Mouse (Mus musculus) frontal cortex, postnatal 10 days (tissue): ENCODE measurements around the gene Isg20l2.
"Not testable (repeated sequence)": the region's sequence is repeated elsewhere in the genome, so short reads cannot be mapped to it uniquely, and the experiment has no call there.

ENCODE experiments used
- DNase-seq, 2 experiments: peaks; one replicate each; pipeline ENCODE4 v3.0.0; 2022; ENCODE audit warnings: low spot score in 2 of 2, mixed read lengths in 1 of 2

Gene Isg20l2

GRCm38 (mm10) chr3:87930078-87930795, at the start of gene Isg20l2, which contains the start of gene Rrnad1:
Gene Isg20l2 (plus strand): TSS chr3:87930314.
Gene Rrnad1 (minus strand): TSS chr3:87930717.
- DNase-seq = peak; percentile 94 to 98

DNA sequence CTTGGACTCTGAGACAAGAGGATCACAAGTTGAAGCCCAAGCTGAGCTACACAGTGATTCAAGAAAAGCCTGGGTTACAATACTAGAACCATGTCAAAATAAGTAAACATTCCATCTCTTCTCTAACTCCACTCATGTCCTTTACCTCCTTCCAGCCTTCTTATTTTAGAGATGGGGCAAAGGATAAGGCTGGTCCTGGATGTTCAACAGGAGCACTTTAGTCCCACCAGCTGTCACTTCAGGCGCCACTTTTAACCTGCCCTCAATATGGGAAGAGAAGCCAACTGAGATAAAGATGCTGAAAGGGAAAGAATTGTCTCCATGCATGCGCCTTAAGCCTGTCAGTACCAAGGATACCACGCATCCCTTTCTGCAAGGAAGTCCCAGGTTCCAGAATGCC, 45.8 kb upstream of the Isg20l2 start:
- no peak for DNase-seq

DNA sequence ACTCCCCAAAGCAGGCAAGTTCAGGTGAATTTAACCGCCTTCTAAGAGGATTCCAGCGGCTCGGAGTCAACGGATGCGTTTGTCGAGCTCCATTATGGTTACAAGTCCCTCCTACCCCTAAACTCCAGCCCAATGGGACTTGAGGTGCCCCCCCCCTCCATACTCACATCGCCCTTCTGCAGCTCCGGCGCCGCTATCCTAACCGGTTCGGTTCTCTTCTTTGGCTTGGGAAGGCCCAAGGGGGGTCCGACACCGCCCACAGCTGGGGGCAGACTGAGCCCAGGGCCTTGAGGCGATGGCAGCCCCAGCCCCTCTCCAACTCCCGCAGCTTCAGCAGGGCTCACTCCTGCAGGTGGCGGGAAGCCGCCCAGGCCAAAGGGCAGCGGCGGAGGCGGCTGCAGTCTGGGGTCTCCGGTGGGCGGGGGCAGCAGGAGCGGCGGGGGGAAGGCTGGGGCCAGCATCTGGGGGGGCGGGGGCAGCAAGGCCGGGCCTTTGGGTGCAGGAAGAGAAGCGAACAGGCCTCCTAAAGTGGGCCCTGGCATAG, 45.3 kb upstream of the Isg20l2 start:
- DNase-seq = peak; percentile 56 to 57

DNA sequence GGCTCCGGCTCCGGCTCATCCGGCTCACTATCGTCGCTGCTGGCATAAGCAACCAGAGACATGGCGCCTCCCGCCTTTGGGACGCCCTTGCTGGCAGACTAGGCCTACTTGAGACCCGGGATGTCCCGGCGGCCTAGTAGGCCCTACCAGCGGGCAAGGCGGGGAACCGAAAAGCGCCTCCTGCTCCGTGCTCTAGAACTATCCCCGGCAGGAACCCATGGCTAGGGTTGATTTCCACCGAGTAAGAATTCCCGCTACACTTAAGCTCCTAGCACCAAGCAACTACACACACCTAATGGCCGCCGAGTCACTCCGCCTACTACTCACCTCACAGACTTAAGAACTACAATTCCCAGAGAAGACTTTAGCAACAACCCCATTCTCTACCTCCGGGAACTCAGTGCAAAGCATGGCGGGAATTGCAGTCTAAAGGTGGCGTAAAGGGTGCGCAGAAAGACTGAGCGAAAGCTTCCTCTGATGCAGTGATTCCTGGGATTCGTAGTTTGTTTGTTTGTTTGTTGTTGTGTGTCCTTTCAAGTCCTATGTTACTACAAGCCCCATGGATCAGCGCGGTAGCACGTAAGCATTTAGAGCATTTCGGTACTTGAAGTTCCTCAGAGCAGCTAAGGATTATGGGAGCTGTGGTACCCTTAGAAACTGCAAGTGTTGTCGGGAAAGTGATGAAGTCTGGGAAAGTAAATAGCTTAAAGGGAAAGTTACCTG, 44.7 kb upstream of the Isg20l2 start, which contains the start of gene Prcc:
Gene Prcc (minus strand): TSS at position 328 of the 723 bp plus-strand sequence.
- DNase-seq = peak; percentile 90 to 96

- peak in 1 of 2 experiments; percentile 57 for DNase-seq
These were observed 44.1 kb upstream of the Isg20l2 start for GRCm38 (mm10) chr3:87886004-87886365.

DNA sequence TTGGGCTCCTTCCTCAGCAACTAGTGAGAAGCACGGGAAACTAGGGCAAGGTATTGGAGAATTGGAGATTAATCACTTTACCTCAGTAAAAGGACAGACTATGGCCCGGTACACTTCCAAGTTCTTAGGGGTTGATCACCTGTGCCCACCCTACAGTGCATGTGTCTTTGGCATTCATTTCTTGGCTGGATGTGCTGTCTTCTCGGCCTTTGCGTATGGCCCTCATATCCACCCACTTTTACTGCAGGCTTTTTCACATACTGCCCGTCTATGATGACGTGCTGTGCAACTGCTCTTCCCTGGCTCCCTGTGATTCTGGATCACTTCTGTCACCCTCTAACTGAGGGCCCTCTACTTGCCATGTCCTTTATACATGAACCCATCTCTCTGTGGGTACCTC, 43.7 kb upstream of the Isg20l2 start:
- DNase-seq = no peak

- DNase-seq = not testable (repeated sequence)
These were observed 42.7 kb upstream of the Isg20l2 start for GRCm38 (mm10) chr3:87887400-87887799.

DNA sequence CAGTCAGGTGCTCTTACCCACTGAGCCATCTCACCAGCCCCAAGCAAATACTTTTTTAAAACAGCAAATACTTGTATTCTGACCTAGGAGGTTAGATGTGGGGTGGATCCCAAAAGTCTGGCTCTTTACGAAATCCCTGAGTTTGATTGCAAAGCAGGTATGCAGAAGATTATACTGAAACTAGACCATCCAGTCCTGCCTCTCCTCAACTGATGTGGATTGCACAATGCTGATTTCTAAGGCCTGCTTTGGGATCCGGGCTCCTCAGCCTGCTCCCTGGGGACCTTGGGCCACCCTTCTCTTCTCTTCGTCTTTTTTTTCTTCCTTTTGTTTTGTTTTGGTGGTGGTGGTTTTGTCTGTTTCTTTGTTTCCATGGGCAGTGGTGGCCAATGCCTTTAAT, 38.6 kb upstream of the Isg20l2 start:
- DNase-seq = no peak

DNA sequence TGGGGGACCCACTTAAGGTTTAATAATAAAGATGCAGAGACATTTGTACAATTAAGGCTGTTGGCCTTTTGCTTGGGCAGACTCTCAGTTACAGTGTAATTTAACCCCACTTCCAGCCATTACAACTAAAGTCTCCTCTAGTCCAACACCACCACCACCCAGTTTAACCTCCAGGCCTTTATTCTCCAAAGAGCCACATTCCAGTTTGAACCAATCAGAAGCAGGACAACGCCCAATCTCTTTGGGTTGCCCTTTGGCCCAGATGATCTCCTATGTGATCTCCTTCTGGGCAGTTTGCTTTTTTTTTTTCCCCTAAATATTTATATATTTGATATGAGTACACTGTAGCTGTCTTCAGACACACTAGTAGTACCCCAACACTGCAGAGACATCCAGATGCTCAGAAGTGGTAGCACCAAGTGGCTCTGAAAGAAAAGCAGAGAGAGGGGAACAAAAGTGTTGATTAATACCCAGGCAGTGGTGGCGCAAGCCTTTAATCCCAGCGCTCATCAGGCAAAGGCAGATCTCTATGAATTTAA, 36.7 kb upstream of the Isg20l2 start:
- no peak for DNase-seq

DNA sequence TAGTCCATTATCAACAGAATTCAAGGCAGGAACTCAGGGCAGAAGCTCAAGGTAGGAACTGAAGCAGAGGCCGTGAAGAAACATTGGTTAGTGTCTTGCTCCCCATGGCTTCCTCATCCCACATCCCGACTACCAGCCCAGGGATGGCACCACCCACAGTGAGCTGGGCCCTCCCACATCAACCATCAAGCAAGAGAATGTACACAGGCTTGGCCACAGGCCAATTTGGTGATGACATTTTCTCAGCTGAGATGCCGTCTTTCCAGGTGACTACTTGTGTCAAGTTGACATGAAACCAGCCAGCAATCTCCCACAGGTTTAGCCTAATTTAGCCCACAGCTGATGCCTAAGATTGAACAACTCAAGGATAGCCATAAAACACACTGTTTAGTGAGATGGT, 30.8 kb upstream of the Isg20l2 start:
- no peak for DNase-seq

DNA sequence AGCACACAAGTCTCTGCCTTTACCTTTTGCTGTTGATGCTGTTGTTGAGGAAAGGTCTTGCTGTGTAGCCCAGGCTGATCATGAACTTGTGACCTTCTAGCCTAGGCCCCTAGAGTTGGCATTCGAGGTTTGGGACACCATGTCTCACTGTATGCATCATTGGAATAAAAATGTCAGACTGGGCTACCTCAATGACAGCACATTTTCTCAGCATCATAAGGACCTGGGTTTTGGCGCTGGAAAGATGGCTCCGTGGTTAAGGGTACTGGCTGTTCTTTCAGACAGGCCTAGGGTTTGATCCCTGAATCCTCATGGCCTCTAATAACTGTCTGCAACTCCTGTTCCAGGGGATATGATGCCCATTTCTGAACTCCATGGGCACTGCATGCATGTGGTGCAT, 30.3 kb upstream of the Isg20l2 start:
- no peak for DNase-seq

- no peak for DNase-seq
These were observed 29.0 kb upstream of the Isg20l2 start for GRCm38 (mm10) chr3:87901036-87901624.

- DNase-seq = not testable (repeated sequence)
These were observed 28.2 kb upstream of the Isg20l2 start for GRCm38 (mm10) chr3:87901959-87902358.

DNA sequence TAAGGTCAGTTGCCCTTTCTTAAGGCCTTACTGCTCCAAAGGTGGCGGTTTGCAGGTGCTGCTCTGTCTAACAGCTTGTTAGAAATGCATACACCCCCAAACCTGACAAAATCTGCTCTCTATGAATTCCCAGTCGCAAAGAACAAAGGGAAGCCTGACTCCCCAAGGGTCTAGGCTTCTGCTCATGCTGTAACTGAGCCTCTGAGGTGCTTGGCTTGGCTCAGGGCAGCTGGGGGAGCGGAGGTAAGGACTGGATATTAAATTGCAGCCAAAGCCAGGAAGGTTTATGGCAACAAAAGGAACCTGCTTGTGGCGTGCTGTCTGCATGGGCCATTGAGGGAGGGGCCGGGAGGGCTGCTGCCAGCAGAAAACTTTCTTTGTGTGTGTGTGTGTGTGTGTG, 26.3 kb upstream of the Isg20l2 start:
- DNase-seq = no peak

DNA sequence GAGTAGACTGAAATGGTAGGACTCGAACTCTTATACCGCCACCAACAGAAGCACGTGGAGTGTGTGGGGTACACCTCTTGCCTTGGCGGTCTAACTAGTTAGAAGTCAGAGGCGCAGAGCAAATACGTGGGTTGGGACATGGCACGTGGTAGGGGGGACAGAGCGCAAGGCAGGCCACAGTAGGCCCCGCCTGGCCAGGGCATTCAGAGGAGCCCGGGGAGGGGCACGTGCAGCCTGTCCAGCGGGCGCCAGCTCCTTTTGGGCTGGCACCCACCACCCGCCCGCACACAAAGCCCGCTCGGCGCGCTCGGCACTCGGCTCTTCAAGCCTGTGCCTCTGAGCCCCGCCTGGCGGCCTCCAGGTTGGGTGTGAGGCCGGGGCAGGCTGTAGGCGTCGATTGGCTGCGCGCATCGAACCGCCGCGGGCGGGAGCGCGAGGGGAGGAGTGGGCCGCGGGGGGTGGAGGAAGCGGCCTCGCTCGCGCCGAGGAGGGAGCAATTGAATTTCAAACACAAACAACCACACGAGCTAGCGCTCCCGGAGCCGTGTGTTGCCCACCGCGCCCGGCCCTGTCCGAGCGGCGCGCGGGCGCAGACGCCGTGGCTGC, 24.1 kb upstream of the Isg20l2 start, which contains the start of gene Hdgf:
Gene Hdgf (plus strand): TSS at position 442 of the 606 bp plus-strand sequence.
- peak; percentile 94 for DNase-seq

DNA sequence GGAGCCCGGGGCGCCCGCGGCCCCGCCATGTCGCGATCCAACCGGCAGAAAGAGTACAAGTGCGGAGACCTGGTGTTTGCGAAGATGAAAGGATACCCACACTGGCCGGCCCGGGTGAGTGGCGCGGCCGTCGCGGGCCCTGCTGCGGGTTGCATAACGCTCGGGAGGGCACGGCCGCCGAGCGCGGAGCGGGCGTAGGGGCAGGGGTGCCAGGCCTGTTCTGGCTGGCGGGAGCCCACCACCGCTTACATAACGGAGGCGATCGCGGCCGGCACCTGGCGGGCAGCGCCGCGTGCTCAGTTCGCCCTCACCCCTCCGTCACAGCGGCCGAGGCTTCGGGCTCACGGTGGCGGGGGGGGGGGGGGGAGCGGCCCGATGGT, 23.5 kb upstream of the Isg20l2 start:
- DNase-seq = peak in 1 of 2 experiments; percentile 57

- no peak for DNase-seq
These were observed 22.9 kb upstream of the Isg20l2 start for GRCm38 (mm10) chr3:87906981-87907857.

DNA sequence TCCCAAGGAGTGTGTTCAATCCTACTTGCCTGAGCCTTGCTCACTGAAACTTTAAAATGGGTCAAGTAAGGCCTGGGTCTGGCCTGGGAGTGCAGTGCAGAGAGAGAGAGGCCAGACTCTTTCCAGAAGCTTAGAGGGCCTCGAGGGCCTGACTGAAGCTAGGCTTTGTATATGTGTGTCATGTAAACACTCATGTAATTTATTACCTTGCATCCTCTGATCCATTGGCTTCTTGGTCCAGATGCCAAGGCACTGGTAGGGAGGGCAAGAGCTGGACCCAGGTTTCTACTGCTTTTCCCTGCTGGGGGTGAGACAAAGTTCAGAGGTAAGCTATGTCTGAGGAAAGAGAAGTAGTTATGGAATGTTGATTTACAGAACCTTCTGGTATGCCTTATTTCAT, 22.2 kb upstream of the Isg20l2 start:
- DNase-seq = no peak

GRCm38 (mm10) chr3:87909381-87909780, 20.7 kb upstream of the Isg20l2 start:
- DNase-seq = no peak

GRCm38 (mm10) chr3:87909874-87910273, 20.2 kb upstream of the Isg20l2 start:
- DNase-seq = no peak
